Mouse (Mus musculus) brain, embryonic 14.5 days (tissue): ENCODE results near the gene Rchy1.

Source experiments
- CTCF ChIP-seq: fragments of 200-500 bp; IDR thresholded peaks from 2 replicates; pipeline ENCODE4 v1.5.1; 2012; ENCODE audit warnings: inconsistent platforms, mild to moderate bottlenecking, moderate library complexity, borderline replicate concordance; ENCODE audit not compliant: insufficient read depth, insufficient read length; ENCODE audit errors: extremely low read depth
- POLR2A ChIP-seq: fragments of 200-500 bp; IDR thresholded peaks from 2 replicates; pipeline ENCODE4 v1.6.1; 2012; ENCODE audit warnings: mild to moderate bottlenecking, inconsistent platforms, borderline replicate concordance; ENCODE audit not compliant: poor library complexity, insufficient read depth, insufficient read length, severe bottlenecking; ENCODE audit errors: extremely low read depth

DNA sequence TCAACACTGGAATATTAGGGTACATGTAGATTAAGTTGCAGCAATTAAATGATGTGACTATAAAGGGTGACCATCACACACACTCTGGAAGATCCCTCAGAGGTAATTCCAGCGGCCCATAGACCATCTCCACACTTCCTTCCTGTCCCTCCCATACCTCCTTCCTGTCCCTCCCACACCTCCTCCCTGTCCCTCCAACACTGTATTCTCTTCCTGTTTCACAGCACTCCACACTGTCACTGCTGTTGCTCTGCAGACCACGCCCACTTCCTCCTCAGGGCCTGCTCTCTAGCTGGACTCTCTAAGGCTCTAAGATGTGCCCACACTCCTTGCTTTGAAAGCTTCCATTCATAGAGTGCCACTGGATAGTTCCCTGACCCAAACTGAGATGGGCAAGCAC is 37.9 kb upstream of the Rchy1 start:
- no peak for TF ChIP-seq POLR2A
- no peak for TF ChIP-seq CTCF
